Mouse (Mus musculus) gastrocnemius, postnatal 10 days (tissue): ENCODE results near the gene Gh. TPM values are rescaled to one million over a fixed set of nuclear protein-coding genes. Genes with fewer than 3 reads are reported as not detected.
A peak's percentile ranks its signal among the peaks of the same experiment; 100 is the strongest.

Experiments used
- DNase-seq: peaks from one replicate; pipeline ENCODE4 v3.0.0; 2021; ENCODE audit warnings: mixed read lengths
- total RNA-seq, 2 experiments: library from RNA; stranded (reverse); gene quantifications; 2 replicates each; pipeline ENCODE4 v1.2.3; 2021

The Gh gene
- total RNA-seq, 2 experiments from 2014 or later = not detected

- no peak for DNase-seq
These were observed 6.5 kb upstream of the Gh start for GRCm38 (mm10) chr11:106308162-106308561.

DNA sequence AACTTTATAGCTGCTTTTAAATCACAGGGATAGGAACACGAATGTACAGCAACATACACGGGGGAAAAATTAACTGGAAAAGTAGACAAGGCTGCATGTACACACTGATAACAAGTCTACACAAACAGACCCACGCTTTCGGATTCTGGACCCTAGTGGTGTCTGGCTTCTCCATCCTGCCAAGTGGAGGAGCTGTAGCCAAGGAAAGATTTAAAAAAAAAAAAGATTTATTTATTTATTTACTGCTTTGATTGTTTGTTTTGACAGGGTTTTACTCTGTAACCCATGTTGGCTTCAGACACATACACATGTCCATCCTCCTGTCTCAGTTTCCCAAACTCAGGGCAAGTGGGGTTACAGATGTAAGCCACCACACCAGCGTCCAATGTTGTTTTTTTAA is 5.8 kb upstream of the Gh start:
- DNase-seq = no peak

- no peak for DNase-seq
These were observed 5.1 kb upstream of the Gh start for GRCm38 (mm10) chr11:106306758-106307157.

DNA sequence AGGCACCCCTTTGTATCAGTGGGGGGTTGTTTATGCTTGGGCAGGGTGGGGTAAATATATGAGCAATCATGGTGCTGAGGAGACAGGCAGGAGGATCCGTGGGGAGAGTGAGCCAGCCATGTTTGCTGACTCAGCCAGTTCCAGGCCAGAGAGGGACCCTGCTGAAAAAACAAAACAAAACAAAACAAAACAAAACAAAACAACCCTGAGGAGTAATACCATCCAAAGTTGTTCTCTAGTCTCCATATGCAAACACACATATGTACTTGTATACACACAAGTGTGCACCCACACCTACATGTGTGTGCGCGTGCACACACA is 4.4 kb upstream of the Gh start:
- DNase-seq = no peak

DNA sequence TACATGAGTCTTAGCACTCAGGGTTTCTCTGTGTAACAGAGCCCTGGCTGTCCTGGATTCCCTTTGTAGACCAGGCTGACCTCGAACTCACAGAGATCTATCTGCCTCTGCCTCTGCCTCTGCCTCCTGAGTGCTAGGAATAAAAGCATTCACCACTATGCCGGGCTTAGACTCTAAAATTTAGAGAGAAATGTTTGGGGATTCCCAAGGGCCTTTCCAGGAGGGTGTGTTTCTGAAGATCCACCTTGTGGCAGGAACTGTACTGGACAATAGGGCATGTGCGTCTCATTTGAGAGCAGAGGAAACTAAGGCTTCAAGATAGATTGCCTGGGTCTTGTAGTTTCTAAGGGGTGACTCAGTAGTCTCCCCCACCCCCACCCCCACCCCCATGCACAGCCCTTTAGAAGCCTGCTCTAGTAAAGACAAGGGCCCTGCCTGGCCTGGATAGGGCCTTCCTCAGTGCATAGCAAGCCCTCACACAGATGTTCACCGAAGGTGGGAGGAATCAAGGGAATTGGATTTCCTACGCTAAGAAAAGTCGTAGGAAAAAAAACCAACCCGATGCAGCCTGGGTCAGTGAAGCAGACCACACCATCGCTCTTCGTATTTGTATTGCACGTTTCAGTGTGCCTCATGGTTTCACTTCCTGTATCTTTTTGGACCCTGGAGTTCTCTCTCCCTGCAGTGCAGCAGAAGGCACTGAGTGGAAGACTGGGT is 3.8 kb upstream of the Gh start:
- no peak for DNase-seq

DNA sequence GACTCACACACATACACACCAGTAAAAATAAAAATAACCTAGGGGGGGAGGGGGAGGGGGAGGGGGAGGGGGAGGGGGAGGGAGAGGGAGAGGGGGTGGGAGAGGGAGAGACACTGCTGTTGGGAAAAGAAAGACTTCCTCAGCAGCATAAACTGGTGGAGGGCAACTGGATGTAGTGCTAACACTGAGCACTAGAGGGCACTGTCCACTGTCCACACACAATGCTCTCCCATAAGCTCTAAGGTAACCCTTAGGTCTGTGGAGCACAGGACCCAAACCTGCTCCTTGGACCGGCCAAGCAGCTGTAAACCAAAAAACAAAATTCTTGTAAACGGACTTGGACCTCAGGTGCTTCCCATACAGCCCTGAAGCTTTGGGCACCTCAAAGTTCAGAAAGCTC is 969 bp upstream of the Gh start:
- peak; percentile 67 for DNase-seq

- DNase-seq = no peak
These were observed 9.8 kb downstream of the Gh start for GRCm38 (mm10) chr11:106291861-106292260.

DNA sequence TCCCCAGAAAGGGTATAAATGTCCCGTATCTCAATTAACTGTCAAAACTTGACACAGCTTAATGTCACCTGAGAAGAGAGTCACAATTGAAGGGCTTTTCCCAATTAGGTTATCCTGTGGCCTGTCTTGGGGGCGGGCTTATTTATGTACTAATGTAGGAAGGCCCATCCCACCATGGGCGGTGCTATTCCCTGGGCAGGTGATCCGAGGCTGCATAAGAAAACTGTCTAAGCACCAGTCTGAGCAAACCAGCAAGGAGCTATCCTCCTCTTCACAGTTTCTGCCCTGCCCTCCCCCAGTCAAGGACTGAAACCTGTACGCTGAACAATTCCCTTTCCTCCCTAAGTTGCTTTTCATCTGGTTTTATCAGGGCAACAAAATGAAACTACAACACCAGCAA is 11.3 kb downstream of the Gh start:
- no peak for DNase-seq

DNA sequence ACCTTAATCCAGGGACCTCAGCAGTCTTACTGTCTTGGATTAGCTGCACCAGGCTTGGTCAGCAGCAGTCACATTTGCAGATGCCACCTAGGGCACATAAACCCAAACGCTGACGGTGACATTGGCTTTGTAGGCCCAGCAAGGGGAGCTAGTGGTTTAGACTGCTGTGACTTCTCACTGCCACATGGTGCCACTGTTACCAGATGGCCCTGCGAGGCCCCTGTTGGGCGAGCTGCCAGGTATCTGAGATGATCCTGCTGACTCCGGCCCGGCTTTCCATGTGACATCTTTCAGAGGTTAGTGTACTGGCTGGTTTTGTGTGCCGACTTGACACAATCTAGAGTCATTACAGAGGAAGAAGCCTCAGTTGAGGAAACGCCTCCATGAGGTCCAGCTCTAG is 12.3 kb downstream of the Gh start:
- DNase-seq = peak; percentile 84

DNA sequence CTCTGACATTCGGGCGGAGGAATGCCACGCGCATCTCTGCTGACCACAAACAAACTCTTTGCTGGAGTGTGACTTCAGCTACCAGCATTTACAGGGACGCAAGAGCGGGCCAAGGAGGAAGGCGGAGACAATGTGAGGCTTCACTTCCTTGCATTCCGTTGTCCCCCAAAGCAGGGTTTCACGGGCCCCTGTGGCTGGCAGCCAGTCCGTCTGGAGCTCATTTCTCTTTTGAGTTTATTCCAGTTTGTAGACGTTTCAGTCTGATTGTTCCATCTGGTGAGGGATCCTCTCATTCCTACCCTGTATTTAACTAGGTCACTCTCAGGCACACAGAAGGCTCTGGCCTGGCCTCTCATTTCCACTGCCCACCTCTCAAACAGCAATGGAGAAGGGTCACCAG is 14.7 kb downstream of the Gh start:
- DNase-seq = no peak

- DNase-seq = no peak
These were observed 15.5 kb downstream of the Gh start for GRCm38 (mm10) chr11:106286206-106286605.

DNA sequence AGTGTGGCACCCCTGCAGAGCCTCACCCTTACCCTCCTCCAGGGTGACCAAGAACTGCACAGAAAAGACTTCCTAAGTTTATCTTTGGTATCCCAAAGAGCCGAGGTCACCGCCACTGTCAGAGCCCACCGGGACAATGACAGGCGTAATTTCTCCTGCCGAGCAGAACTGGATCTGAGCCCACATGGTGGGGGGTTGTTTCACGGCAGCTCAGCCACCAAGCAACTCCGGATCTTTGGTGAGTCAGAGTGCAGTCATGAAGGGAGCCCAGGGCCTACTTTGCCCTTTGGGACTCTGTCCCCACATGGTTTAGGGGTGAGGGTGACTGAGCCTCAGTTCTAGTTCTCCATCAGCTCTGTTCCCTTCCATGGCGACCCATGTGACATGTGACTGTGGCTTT is 17.5 kb downstream of the Gh start:
- DNase-seq = no peak

- no peak for DNase-seq
These were observed 18.3 kb downstream of the Gh start for GRCm38 (mm10) chr11:106283371-106283770.

DNA sequence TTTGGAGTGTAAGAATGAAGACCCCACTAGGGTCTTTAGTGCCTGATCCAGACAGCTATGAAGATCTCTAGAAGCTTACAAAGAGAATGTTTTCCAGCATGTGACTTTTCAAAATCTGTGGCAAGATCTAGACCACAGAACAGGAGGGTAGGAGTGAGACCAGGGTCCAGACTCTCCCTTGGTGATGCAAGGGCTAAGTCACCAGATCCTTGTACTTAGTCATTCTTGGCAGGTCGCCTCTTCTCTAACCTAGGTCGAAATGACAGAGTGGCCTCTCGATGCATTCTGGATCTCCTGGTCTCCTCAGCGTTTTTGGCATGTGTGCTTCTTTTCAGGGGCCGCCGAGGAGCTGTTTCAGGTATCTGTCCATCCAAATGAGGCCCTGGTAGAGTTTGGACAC is 19.2 kb downstream of the Gh start:
- no peak for DNase-seq

- DNase-seq = peak; percentile 93
These were observed 25.2 kb downstream of the Gh start, which contains the start of gene Tcam1 for GRCm38 (mm10) chr11:106276454-106276853. Gene Tcam1 (plus strand): TSS chr11:106276672.

DNA sequence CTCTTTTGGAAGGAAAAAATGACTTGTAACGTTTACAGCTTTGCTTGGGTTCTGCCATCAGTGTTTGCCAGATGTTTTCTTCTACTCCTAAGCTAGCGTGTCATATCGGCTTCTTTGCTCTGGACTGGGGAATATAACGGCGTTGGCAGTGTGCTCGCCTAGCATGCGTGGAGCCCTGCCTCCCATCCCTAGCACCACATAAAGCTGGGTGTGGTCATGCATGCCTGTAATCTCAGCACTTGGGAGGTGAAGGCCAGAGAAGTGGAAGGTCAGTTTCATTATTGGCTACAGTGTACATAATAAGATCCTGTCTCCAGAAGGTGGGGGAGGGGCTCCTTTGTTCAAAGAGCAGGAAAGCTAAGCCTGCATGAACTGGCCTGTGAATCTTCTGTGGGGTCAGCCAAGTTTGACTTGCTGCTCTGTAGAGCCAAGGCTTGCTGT is 26.7 kb downstream of the Gh start:
- peak; percentile 47 for DNase-seq

GRCm38 (mm10) chr11:106274374-106274773 is 27.3 kb downstream of the Gh start:
- DNase-seq = no peak

- DNase-seq = no peak
These were observed 27.9 kb downstream of the Gh start for GRCm38 (mm10) chr11:106273811-106274210.

- no peak for DNase-seq
These were observed 28.4 kb downstream of the Gh start for GRCm38 (mm10) chr11:106273311-106273684.

DNA sequence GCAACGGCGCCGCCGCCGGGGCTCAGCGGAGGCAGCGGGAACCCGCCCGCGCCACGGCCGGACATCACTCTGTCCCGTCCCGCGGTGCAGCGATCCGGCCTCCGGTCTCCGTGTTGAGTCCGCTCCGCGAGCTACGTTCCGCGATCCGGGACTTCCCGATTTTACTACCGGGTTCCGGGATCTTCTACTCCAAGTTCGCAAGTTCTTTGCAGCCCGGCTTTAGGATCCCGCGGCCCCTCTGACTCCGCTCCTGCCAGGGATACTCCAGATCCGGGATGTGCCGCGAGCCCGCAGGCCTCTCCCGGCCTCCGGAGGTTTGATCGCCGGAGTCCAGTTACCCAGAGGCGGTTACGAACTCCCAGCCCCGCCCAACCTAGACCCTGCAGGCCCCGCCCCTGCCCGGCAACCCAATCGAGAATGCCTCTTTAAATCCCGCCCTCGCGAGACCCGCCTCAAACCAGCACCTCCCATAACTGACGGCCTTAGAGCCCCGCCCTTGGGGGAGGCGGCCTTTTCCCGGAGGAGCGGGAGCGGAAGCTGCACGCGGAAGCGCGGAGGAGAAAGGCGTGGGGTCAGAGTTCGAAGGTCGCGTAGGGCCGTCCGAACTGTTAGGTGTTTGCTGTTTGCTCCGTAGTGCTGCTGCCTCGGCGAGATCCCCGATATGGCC is 28.9 kb downstream of the Gh start, which contains the start of gene Smarcd2:
Gene Smarcd2, minus strand, starts transcription at position 329 of the 667 bp plus-strand sequence.
- peak; percentile 97 for DNase-seq

GRCm38 (mm10) chr11:106271794-106272643 is 29.6 kb downstream of the Gh start:
- DNase-seq = no peak

DNA sequence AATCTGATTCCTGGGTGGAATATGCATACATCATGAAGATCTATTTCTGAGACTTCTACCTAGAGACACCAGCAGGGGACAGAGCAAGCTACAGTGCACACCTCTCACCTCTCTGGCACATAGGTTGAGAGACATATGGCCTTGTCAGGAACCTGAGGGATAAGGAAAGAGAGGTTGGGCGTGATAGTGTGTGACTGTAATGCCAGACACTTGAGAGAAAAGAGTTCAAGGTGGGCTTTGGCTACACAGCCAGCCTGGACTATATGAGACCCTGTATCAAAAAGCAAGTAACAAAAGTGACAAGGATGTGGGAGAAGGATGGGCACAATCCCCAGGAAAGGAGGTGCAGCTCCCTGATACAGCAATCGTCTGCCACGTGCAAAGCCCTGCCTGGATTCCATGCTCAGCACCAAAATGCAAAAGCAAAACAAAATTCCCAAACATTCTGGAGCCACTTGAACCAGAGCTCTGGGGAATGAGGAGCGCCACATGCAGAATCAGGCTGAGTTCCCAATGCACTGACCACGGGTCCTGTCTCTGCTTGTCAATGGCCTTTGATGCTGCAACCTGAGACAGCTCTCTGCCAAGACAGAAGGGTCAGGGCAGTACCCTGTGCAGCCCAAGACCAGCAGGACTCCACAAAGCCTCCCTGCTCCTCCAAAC is 30.4 kb downstream of the Gh start:
- DNase-seq = no peak

- no peak for DNase-seq
These were observed 32.6 kb downstream of the Gh start for GRCm38 (mm10) chr11:106269060-106269431.
